Mouse (Mus musculus) limb, embryonic 12.5 days (tissue): Measurements from ENCODE around the gene Bpifa6. TPM values are rescaled to one million over a fixed set of nuclear protein-coding genes. Genes with fewer than 3 reads are reported as not detected.
"Not testable (repeated sequence)": the region's sequence is repeated elsewhere in the genome, so short reads cannot be mapped to it uniquely, and the experiment has no call there.

Experiments used
- ATAC-seq: fragments of 200-750 bp; cut with Nextera tagmentation; 2 replicates; pipeline ENCODE4 v1.8.0; 2017; ENCODE audit warnings: low read depth, moderate TSS enrichment; ENCODE audit not compliant: insufficient number of reproducible peaks, insufficient read depth, low FRiP score, low TSS enrichment
- H3K27ac ChIP-seq: fragments of 300-500 bp; sonication (generic); 2 replicates; pipeline ENCODE4 v1.5.1; 2016; ENCODE audit warnings: mild to moderate bottlenecking, moderate library complexity
- H3K27me3 ChIP-seq: fragments of 300-500 bp; sonication (generic); 2 replicates; pipeline ENCODE4 v1.6.1; 2016; ENCODE audit warnings: mild to moderate bottlenecking, moderate library complexity
- H3K36me3 ChIP-seq: fragments of 300-500 bp; sonication (generic); 2 replicates; pipeline ENCODE4 v1.6.1; 2016; ENCODE audit warnings: mild to moderate bottlenecking, moderate library complexity
- H3K4me1 ChIP-seq: fragments of 300-500 bp; sonication (generic); replicated peaks from 2 replicates; pipeline ENCODE4 v1.6.1; 2016
- H3K4me2 ChIP-seq: fragments of 300-500 bp; sonication (generic); 2 replicates; pipeline ENCODE4 v1.6.1; 2016; ENCODE audit warnings: mild to moderate bottlenecking, moderate library complexity
- H3K4me3 ChIP-seq: fragments of 300-500 bp; sonication (generic); replicated peaks from 2 replicates; pipeline ENCODE4 v1.5.1; 2016; ENCODE audit warnings: mild to moderate bottlenecking
- H3K9ac ChIP-seq: fragments of 300-500 bp; sonication (generic); replicated peaks from 2 replicates; pipeline ENCODE4 v1.6.1; 2016; ENCODE audit warnings: mild to moderate bottlenecking, moderate library complexity
- H3K9me3 ChIP-seq: fragments of 300-500 bp; sonication (generic); 2 replicates; pipeline ENCODE4 v1.6.1; 2016; ENCODE audit warnings: mild to moderate bottlenecking, moderate library complexity
- WGBS: fragments of 180-500 bp; shearing (Covaris S2); methylation state at CpG from one replicate; pipeline ENCODE4 v1.1.7; 2016; 5-methylcytosine and 5-hydroxymethylcytosine counted together
- polyA plus RNA-seq: library from polyadenylated mRNA; unstranded; fragments of >200 nt; fragmentation: Nextera tagmentation; extraction: Ambion mirVana; gene quantifications from 2 replicates; pipeline ENCODE4 v1.2.1, GENCODE M21; 2016

Gene Bpifa6
- polyA plus RNA-seq, 1 experiment from 2014 or later: not detected

GRCm38 (mm10) chr2:153970221-153970620, 4.5 kb upstream of the Bpifa6 start:
- H3K27ac ChIP-seq: no peak overlapping the region

GRCm38 (mm10) chr2:153995770-153996169, 21.0 kb downstream of the Bpifa6 start:
- WGBS: 7% methylated on average over 7 of the region's 7 CpGs
- peak; percentile 57; the same call in 1 of the 2 replicates for ATAC-seq

More at GRCm38 (mm10) chr2:153970221-153970620, 4.5 kb upstream of the Bpifa6 start:
- no peaks in the 10 kb centered on the region for H3K4me1 ChIP-seq
- H3K36me3 ChIP-seq: no peaks in the 10 kb centered on the region
- 80% methylated on average over 5 of the region's 5 CpGs for WGBS
- no peak overlapping the region for H3K9ac ChIP-seq
- H3K4me3 ChIP-seq: no peak overlapping the region
- no peaks in the 10 kb centered on the region for H3K9me3 ChIP-seq
- H3K4me2 ChIP-seq: no peak overlapping the region
- peaks cover 3% of the 10 kb centered on the region; the same call in 1 of the 2 replicates for H3K27me3 ChIP-seq
- no peak for ATAC-seq

GRCm38 (mm10) chr2:154000501-154000900, 25.8 kb downstream of the Bpifa6 start:
- H3K4me2 ChIP-seq: no peak overlapping the region
- no peaks in the 10 kb centered on the region; the same call in 1 of the 2 replicates for H3K4me1 ChIP-seq
- H3K9ac ChIP-seq: no peak overlapping the region
- no peaks in the 10 kb centered on the region for H3K9me3 ChIP-seq
- WGBS: 84% methylated on average over 3 of the region's 3 CpGs
- H3K4me3 ChIP-seq: no peak overlapping the region
- no peak overlapping the region for H3K27ac ChIP-seq
- no peak for ATAC-seq
- no peaks in the 10 kb centered on the region for H3K27me3 ChIP-seq
- no peaks in the 10 kb centered on the region for H3K36me3 ChIP-seq

More at GRCm38 (mm10) chr2:153995770-153996169, 21.0 kb downstream of the Bpifa6 start:
- Histone ChIP-seq H3K4me2 (no peak overlapping the region), H3K27ac (no peak overlapping the region), H3K36me3 (no peaks in the 10 kb centered on the region), H3K9ac (no peak overlapping the region), H3K27me3 (no peaks in the 10 kb centered on the region), H3K4me1 (no peaks in the 10 kb centered on the region; the same call in 1 of the 2 replicates), H3K4me3 (no peak overlapping the region), H3K9me3 (no peaks in the 10 kb centered on the region)

GRCm38 (mm10) chr2:154001056-154001455, 26.3 kb downstream of the Bpifa6 start:
- Histone ChIP-seq H3K4me1 (no peaks in the 10 kb centered on the region; the same call in 1 of the 2 replicates), H3K27ac (no peak overlapping the region), H3K9me3 (no peaks in the 10 kb centered on the region), H3K9ac (no peak overlapping the region), H3K36me3 (no peaks in the 10 kb centered on the region), H3K4me3 (no peak overlapping the region), H3K27me3 (no peaks in the 10 kb centered on the region), H3K4me2 (no peak overlapping the region)
- no peak for ATAC-seq

GRCm38 (mm10) chr2:154004456-154004855, 29.7 kb downstream of the Bpifa6 start:
- no peaks in the 10 kb centered on the region for H3K36me3 ChIP-seq
- 67% methylated on average over 1 of the region's 1 CpGs for WGBS
- H3K4me1 ChIP-seq: no peaks in the 10 kb centered on the region
- no peaks in the 10 kb centered on the region for H3K27me3 ChIP-seq
- no peaks in the 10 kb centered on the region for H3K9me3 ChIP-seq
- no peak overlapping the region for H3K4me2 ChIP-seq
- no peak overlapping the region for H3K27ac ChIP-seq
- ATAC-seq: no peak
- H3K4me3 ChIP-seq: no peak overlapping the region
- no peak overlapping the region for H3K9ac ChIP-seq

- ATAC-seq: no peak
- Histone ChIP-seq H3K9me3 (no peaks in the 10 kb centered on the region), H3K27me3 (no peaks in the 10 kb centered on the region), H3K36me3 (no peaks in the 10 kb centered on the region), H3K9ac (no peak overlapping the region), H3K4me2 (no peak overlapping the region), H3K27ac (no peak overlapping the region), H3K4me1 (no peaks in the 10 kb centered on the region), H3K4me3 (no peak overlapping the region)
- WGBS: 90% methylated on average over 1 of the region's 1 CpGs
Measured at GRCm38 (mm10) chr2:154005094-154005493, 30.3 kb downstream of the Bpifa6 start.

GRCm38 (mm10) chr2:154005734-154006133, 31.0 kb downstream of the Bpifa6 start:
- WGBS: 82% methylated on average over 4 of the region's 4 CpGs
- no peaks in the 10 kb centered on the region for H3K36me3 ChIP-seq

GRCm38 (mm10) chr2:154006331-154006730, 31.6 kb downstream of the Bpifa6 start:
- WGBS: 79% methylated on average over 2 of the region's 2 CpGs
- Histone ChIP-seq H3K4me3 (no peak overlapping the region), H3K4me1 (no peaks in the 10 kb centered on the region), H3K4me2 (no peak overlapping the region), H3K27me3 (no peaks in the 10 kb centered on the region), H3K9me3 (no peaks in the 10 kb centered on the region), H3K9ac (no peak overlapping the region), H3K27ac (no peak overlapping the region), H3K36me3 (no peaks in the 10 kb centered on the region)
- ATAC-seq: no peak

More at GRCm38 (mm10) chr2:154005734-154006133, 31.0 kb downstream of the Bpifa6 start:
- H3K4me3 ChIP-seq: no peak overlapping the region
- no peaks in the 10 kb centered on the region for H3K4me1 ChIP-seq
- H3K4me2 ChIP-seq: no peak overlapping the region
- no peaks in the 10 kb centered on the region for H3K9me3 ChIP-seq
- no peak for ATAC-seq
- no peak overlapping the region for H3K27ac ChIP-seq
- H3K27me3 ChIP-seq: no peaks in the 10 kb centered on the region
- no peak overlapping the region for H3K9ac ChIP-seq

- Histone ChIP-seq H3K36me3 (no peaks in the 10 kb centered on the region), H3K4me3 (no peak overlapping the region), H3K4me2 (no peak overlapping the region), H3K9me3 (no peaks in the 10 kb centered on the region), H3K4me1 (no peaks in the 10 kb centered on the region), H3K27me3 (no peaks in the 10 kb centered on the region), H3K27ac (no peak overlapping the region), H3K9ac (no peak overlapping the region)
- 74% methylated on average over 1 of the region's 1 CpGs for WGBS
- no peak for ATAC-seq
Measured at GRCm38 (mm10) chr2:154007381-154007780, 32.6 kb downstream of the Bpifa6 start.

GRCm38 (mm10) chr2:154007965-154008364, 33.2 kb downstream of the Bpifa6 start, which contains the start of gene Bpifa2:
Gene Bpifa2 (plus strand): TSS chr2:154008265.
- 82% methylated on average over 3 of the region's 3 CpGs for WGBS
- Histone ChIP-seq H3K4me3 (no peak within 1 kb of the TSS), H3K27ac (no peak within 1 kb of the TSS), H3K9me3 (no peaks in the 10 kb centered on the region), H3K4me2 (no peak within 1 kb of the TSS), H3K36me3 (no peaks in the 10 kb centered on the region), H3K27me3 (no peaks in the 10 kb centered on the region), H3K4me1 (no peaks in the 10 kb centered on the region), H3K9ac (no peak within 1 kb of the TSS)
- ATAC-seq: no peak

- no peak overlapping the region for H3K4me3 ChIP-seq
- H3K36me3 ChIP-seq: no peaks in the 10 kb centered on the region
- no peak overlapping the region for H3K4me2 ChIP-seq
- H3K9ac ChIP-seq: no peak overlapping the region
- H3K9me3 ChIP-seq: no peaks in the 10 kb centered on the region
- no peak overlapping the region for H3K27ac ChIP-seq
- WGBS: 83% methylated on average over 1 of the region's 1 CpGs
- H3K27me3 ChIP-seq: no peaks in the 10 kb centered on the region
- no peak for ATAC-seq
- H3K4me1 ChIP-seq: no peaks in the 10 kb centered on the region
Measured at GRCm38 (mm10) chr2:154017990-154018389, 43.2 kb downstream of the Bpifa6 start.

GRCm38 (mm10) chr2:154024676-154025075, 49.9 kb downstream of the Bpifa6 start:
- WGBS: 84% methylated on average over 4 of the region's 4 CpGs

More at GRCm38 (mm10) chr2:154024676-154025075, 49.9 kb downstream of the Bpifa6 start:
- H3K27ac ChIP-seq, H3K4me2 ChIP-seq, H3K36me3 ChIP-seq, ATAC-seq, H3K27me3 ChIP-seq, H3K9ac ChIP-seq, H3K4me1 ChIP-seq, H3K9me3 ChIP-seq, H3K4me3 ChIP-seq: not testable (repeated sequence)
